Mouse (Mus musculus): ENCODE data around the gene Slf1.

Slf1 gene

GRCm38 (mm10) chr13:77043375-77043774, 91.9 kb downstream of the Slf1 start:
- no peaks in the 10 kb centered on the region for H3K27me3 ChIP-seq (ENCODE audit: insufficient read depth, low read length)
- no peaks in the 10 kb centered on the region for H3K9me3 ChIP-seq (ENCODE audit: low read length)
- no peak for TF ChIP-seq NANOG (IDR thresholded peaks at IDR 0.05; ENCODE audit: borderline replicate concordance, low read length)
- TF ChIP-seq POU5F1 (IDR thresholded peaks at IDR 0.05; ENCODE audit: borderline replicate concordance, low read length): no peak
- no peak for TF ChIP-seq CTCF (conservative IDR thresholded peaks at IDR 0.05; ENCODE audit: low read length)
- no peaks in the 10 kb centered on the region for H3K4me1 ChIP-seq (replicated peaks; ENCODE audit: low read depth, low read length)
- H3K4me3 ChIP-seq (replicated peaks; ENCODE audit: low read length): no peak overlapping the region
- H3K36me3 ChIP-seq (ENCODE audit: insufficient read depth, low read length): 0 out of 2 replicates have a peak, but pooled peaks cover 2% of the 10 kb centered on the region

- Histone ChIP-seq H3K9me3 (ENCODE audit: low read length) (no peaks in the 10 kb centered on the region), H3K36me3 (ENCODE audit: insufficient read depth, low read length) (no peaks in the 10 kb centered on the region), H3K4me3 (replicated peaks; ENCODE audit: low read length) (no peak overlapping the region), H3K27me3 (ENCODE audit: insufficient read depth, low read length) (no peaks in the 10 kb centered on the region), H3K4me1 (replicated peaks; ENCODE audit: low read depth, low read length) (no peaks in the 10 kb centered on the region)
- no peak for TF ChIP-seq CTCF (conservative IDR thresholded peaks at IDR 0.05; ENCODE audit: low read length)
Measured at GRCm38 (mm10) chr13:77029594-77029993, 105.7 kb downstream of the Slf1 start.

DNA sequence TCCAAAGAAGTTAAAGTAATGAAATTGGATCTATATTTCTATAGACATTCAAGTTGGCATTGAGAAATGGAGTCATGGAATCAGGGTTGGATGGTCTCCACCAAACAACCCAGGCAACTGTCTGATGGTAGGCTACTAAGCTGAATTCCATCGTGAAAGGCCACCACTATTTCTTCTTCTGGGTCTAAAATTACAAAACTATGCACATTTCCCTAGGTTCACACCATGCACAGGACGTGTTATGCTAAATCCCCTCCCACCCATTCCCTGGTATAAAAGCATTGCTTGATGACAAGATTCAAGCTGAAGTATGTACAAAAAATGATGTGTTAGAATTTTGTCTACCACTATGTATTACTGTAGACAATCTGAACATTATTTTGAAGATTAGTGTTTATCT, 116.4 kb downstream of the Slf1 start:
- H3K4me3 ChIP-seq (replicated peaks; ENCODE audit: low read length): no peak overlapping the region
- H3K27me3 ChIP-seq (ENCODE audit: insufficient read depth, low read length): no peaks in the 10 kb centered on the region
- no peaks in the 10 kb centered on the region for H3K4me1 ChIP-seq (replicated peaks; ENCODE audit: low read depth, low read length)
- TF ChIP-seq POU5F1 (IDR thresholded peaks at IDR 0.05; ENCODE audit: borderline replicate concordance, low read length) (no peak), CTCF (conservative IDR thresholded peaks at IDR 0.05; ENCODE audit: low read length) (no peak), NANOG (IDR thresholded peaks at IDR 0.05; ENCODE audit: borderline replicate concordance, low read length) (no peak)
- no peaks in the 10 kb centered on the region for H3K9me3 ChIP-seq (ENCODE audit: low read length)
- no peaks in the 10 kb centered on the region for H3K36me3 ChIP-seq (ENCODE audit: insufficient read depth, low read length)

DNA sequence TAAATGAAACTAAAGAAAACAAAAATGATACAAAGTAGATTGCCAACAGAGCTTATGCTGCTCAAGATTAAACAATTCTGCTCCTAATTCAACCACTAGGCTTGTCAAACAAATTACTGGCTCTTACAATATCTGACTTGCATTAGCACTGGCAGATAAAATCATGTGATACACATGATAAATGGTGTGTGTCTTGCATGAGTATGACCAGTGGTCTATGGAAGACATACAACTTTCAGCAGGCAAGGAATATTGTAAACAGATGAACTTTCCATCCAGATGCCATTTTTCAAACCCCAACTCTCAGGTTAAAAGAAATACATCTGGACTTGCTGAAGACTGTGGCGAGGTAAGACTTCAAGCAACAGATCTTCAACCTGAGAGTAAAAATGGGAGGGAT, 131.6 kb downstream of the Slf1 start:
- no peaks in the 10 kb centered on the region for H3K9me3 ChIP-seq (ENCODE audit: low read length)
- H3K4me1 ChIP-seq (replicated peaks; ENCODE audit: low read depth, low read length): no peaks in the 10 kb centered on the region

DNA sequence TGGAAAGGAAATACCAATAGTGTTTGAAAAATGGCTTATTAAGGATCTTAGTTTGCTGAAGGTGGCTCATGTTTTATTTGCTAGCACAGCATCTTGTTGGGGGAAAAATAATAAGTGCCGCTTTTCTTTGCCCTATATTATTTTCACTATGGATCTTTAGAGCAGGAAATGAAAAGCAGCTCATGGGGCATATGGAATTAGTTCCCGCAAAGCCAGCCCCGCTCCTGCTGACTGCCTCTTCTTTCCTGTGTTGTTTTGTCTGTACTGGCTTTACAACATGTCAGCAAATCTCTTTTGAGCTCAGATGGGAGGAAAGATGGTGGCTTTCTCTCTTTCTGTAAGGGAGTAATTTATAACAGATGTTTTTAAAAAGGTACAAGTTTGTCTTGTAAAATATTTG, 132.6 kb downstream of the Slf1 start:
- H3K4me1 ChIP-seq (replicated peaks; ENCODE audit: low read depth, low read length): no peaks in the 10 kb centered on the region
- no peak overlapping the region for H3K4me3 ChIP-seq (replicated peaks; ENCODE audit: low read length)
- no peak for TF ChIP-seq POU5F1 (IDR thresholded peaks at IDR 0.05; ENCODE audit: borderline replicate concordance, low read length)
- H3K27me3 ChIP-seq (ENCODE audit: insufficient read depth, low read length): no peaks in the 10 kb centered on the region
- no peaks in the 10 kb centered on the region for H3K36me3 ChIP-seq (ENCODE audit: insufficient read depth, low read length)
- H3K9me3 ChIP-seq (ENCODE audit: low read length): no peaks in the 10 kb centered on the region

More for the DNA sequence above, 131.6 kb downstream of the Slf1 start:
- TF ChIP-seq POU5F1 (IDR thresholded peaks at IDR 0.05; ENCODE audit: borderline replicate concordance, low read length) (no peak), CTCF (conservative IDR thresholded peaks at IDR 0.05; ENCODE audit: low read length) (no peak), NANOG (IDR thresholded peaks at IDR 0.05; ENCODE audit: borderline replicate concordance, low read length) (no peak)
- Histone ChIP-seq H3K4me3 (replicated peaks; ENCODE audit: low read length) (no peak overlapping the region), H3K27me3 (ENCODE audit: insufficient read depth, low read length) (no peaks in the 10 kb centered on the region), H3K36me3 (ENCODE audit: insufficient read depth, low read length) (no peaks in the 10 kb centered on the region)

Data from E14TG2a.4 (cell line).